Mouse (Mus musculus) adipocyte (in vitro differentiated cells): Measurements from ENCODE around the gene Fbxl18.
"Not testable (repeated sequence)": the region's sequence is repeated elsewhere in the genome, so short reads cannot be mapped to it uniquely, and the experiment has no call there.

Experiments used
- DNase-seq: peaks from one replicate; pipeline ENCODE4 v3.0.0-alpha.2; 2016; ENCODE audit warnings: low spot score

Fbxl18 gene

DNA sequence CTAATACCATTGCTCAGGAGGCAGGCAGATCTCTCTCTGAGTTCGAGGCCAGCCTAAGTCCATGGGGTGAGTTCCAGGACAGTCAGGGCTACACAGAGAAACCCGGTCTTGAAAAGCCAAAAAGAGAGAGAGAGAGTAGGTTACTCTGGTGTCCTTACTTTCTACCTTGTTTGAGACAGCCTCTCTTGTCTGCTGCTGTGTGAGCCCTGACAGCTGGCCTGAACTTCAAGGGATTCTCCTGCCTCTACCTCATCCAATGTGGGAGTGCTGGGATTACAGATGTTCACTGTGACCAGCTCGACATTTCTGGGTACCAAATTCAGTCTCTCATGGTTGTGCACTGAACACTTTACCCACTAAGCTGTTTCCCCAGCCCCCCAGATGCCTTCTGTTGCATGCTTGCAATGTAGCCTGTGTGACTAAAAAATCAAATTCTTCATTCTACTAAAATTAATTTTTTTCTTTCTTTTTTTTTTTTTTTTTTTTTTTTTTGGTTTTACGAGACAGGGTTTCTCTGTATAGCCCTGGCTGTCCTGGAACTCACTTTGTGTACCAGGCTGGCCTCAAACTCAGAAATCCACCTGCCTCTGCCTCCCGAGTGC lies 4.8 kb upstream of the Fbxl18 start:
- no peak for DNase-seq

DNA sequence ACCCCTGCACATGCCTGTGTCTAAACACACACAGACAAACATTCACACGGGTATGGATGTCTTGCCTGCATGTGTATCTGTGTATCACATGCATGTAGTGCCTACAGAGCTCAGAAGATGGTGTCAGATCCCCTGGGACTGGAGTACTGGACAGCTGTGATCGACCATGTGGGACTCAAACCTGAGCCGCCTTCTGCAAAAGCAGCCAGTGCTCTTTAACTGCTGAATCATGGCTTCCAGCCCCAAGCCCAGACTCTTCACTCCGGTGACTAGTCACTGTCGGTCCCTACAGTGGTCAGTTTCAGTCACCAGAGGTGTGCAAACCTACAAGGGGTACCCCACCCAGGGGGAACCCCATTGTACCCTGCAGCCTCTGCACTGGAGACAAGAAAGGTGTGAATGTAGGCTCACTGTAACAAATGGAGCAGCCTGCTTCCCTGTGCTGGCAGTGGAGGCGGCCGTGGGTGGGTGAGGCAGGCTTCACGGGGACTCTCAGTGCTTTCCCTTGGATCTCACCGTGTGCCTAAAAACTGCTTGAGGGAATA lies 3.9 kb upstream of the Fbxl18 start:
- DNase-seq = no peak

DNA sequence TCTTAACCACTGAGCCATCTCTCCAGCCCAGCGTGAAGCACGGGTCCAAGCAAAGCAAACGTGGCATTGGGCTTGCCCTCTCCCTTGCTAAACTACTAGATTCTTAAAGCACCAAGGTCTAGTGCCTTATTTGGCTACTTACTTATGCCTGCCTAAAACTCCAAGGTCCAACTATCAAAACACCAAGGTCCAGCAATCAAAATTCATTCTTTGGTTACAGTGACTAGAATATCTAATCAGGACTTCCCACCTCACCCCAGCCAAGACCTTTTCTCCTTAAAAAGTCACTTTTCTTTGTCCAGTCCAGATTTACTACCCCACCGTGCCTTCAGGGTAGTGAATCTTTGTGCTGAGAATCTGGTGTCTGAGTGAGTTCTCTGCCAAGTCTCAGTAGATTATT lies 3.1 kb upstream of the Fbxl18 start:
- DNase-seq = no peak

DNA sequence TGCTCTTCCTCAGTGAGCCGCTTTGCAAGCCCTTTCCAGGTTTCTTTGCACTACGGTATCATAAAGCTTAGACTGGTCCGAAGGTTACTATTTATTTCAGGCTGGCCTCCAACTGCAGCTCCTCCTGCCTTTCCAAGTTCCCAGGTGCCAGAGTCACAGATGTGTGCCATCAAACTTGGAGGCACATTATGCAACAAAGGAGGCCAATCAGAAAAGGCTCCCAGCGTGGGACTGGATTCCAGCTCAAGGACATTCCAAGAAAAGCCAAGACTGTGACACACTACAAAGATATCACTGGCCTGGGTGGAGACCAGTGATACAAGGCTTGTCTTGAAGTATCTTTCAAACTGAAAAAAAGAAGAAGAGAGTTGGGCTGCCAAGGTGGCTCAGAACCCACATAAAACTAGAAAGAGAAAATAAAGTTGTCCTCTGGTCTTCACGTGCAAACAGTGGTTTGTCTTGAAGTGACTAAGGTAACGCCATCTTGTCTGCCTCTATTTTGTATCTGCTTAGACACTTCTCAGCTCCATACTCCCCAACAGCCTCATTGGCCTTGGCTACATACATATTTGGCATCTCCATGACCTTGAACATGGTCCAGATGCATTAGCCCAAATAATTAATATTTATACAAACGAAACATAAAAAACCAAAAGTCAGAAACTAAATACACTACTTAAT lies 2.5 kb upstream of the Fbxl18 start:
- DNase-seq = no peak

DNA sequence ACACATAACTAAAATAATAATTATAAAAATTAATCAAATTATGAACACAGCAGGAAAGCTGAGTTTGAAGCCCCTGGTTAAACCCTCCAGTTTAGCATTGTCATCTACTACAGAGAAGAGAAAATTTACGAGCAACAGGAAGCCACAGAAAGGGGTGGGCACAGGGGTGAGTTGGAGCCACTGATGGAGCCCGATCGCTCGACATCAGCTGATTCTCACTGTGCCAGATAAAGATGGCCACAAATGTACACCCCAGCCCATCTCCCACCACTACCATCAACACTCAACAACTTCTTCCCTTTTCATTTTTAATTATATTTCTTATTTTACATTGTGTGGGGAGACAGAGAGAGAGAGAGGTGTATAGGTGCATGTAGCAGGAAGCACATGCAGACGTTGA lies 1.5 kb upstream of the Fbxl18 start:
- no peak for DNase-seq

DNA sequence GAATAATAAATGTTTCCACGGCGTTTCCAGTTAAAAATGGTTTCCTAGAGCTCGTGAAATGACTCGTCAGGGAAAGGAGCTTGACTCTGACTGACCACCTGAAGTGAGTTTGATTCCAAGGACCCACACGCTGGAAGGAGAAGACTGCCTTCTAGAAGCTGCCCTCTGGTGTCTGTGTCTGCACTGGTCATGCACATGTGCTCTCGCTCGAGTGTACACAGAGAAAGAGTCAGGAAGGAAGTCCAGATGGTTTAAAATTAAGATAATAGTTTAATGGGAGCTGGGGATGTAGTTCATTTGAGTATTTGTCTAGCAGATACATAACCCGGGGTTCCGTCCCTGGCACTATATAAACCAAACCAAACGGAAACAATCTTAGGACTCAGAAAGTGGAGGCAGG lies 971 bp upstream of the Fbxl18 start:
- peak; percentile 58 for DNase-seq

DNA sequence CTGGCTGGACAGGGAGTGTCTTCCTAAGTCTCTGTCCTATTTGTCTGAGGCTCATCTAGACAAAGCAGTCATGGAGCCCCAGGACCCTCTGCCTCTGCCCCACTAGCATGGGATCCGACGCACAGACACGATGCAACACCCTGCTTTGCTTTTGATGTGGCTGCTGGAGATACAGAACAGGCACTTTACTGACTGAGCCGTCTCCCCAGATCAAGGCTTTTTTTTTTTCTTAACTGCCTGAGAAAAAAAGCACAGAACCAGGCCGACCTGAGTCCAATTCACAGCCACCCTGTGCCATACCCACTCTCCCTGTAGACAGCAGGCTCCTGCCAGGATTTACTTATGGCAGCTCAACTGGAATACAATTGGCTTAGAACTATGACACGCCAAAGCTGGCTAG lies 3.8 kb downstream of the Fbxl18 start:
- DNase-seq = no peak

DNA sequence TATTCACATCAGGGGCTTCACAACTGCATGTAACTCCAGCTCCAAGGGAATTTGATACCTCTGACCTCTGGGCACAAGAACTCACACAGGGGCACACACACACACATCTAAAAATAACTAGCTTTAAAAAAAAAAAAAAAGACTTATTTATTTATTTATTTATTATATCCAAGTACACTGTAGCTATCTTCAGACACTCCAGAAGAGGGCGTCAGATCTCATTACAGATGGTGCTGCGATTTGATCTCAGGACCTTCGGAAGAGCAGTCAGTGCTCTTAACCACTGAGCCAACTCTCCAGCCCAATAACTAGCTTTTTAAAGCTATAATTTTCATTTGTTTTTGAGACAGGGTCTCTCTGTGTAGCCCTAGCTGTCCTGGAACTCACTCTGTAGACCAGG lies 7.7 kb downstream of the Fbxl18 start:
- DNase-seq = not testable (repeated sequence)

DNA sequence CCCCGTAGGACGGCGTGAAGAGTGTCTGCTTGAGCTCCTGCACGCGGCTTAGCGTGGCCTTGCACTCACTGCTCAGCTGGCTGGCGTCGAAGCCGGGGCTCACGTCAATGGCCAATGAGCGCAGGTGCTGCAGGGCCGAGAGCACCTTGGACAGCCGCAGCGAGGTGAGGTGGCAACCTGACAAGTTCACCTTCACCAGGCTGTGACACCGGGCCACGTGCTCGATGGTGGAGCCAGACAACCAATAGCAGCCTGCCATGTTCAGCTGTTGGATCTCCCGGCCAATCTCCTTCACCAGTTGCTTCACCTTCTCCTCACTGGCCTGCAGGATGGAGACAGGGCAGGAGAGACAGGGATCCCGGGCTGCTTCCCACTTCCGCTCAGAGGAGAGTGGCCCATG lies 8.5 kb downstream of the Fbxl18 start:
- DNase-seq = no peak

DNA sequence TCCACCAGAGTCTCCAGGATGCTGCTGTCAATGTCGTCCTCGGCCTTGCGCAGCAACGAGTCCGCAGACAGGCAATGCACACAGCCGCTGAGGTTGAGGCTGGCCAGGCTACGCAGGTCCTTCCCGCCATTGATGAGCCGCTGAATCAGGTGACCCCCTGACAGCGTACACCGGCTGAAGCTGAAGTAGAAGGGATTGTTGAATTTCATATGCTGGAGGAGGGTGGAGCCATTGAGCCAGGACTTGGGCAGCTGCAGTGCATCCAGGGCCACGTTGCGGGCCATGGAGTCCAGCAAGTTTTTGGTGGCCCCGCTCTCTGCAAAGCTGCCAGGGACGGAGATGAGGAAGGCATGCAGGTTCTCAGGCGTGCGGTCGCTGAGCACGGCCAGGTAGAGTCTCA lies 9.0 kb downstream of the Fbxl18 start:
- no peak for DNase-seq

DNA sequence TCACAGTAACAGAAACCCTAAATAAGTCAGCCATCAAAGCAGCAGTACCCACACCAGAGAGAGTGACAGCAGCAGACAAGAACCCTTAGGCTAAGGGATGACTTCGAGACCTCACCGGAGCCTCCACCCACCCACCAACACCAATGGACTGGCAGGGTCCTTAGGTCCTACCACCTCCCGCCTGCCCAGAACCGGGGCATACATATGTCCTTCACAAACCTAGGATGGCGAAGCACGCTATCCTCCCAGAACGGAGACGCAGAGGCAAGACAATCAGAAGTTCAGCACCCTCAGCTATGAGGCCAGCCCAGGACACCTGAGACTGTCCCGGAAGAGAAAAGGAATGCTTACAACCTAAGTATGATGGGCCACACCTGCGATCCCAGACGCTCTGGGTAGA lies 12.8 kb downstream of the Fbxl18 start:
- no peak for DNase-seq

DNA sequence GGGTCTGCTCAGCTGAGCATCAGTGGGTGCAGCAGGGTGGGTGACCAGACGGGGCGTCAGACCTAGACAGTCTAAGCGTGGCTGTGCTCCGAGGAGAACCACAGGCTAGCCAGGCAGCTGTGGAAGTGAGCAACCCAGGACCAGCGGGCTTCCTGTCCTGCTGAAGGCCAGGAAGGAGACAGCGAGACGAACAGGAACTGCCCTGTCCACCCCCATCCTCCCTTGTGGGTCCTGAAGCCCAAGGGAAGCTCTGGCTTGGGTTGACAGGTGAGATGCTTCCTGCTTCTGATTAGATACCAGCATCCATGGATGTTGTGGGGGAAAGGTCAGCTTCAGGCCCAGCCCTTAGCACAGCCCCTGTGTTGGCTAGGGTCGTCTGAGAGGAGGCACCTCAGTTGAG lies 13.3 kb downstream of the Fbxl18 start:
- no peak for DNase-seq

DNA sequence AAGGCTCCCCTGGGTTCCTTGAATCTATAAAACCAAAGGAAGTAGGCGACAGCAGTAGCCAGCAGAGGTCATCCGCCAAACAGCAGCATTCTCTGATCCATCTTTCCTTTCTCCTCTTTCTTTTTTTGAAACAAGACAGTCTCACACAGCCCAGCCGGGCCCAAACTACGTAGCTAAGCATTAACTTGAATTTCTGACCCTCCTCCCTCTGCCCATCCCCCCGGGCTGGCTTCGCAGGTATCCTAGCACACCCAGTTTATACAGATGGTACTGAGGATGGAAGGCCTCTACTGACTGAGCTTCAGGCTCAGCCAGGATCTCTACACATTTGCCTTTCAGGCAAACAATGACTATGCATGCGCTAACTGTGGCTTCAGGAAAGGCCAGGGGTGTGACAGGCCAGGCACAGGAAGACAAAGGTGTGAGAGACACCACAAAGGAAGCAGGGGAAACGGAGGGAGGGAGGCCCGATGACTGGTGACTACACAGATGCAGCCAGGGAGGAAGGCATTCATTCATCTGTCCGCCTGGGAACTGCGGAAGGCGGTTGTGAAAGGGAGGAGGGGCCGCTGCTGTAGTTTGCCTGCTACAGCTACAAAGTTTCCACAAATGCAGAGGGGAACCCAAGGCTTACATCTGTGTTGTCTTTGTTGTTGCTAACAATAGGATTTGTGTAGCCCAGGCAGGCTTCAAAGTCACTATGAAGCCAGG lies 14.3 kb downstream of the Fbxl18 start:
- DNase-seq = no peak

DNA sequence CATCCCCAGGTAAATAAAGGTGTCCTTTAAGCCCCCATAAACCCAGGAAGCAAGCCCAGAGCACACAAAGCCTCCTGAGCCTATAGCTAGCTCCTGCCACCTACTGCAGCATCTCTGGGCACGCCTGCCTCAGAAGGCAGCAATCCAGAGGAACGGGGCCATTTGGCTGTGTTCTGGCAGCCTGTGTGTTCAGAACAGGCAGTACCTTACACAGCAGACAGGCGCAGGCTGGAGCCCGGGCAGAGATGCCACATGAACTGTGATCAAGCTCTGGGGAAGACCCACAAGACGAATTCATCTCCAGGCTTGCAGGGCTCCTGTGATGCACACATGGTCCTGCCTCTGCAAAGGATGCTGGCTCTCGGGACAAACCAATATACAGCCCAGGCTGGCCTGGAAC lies 15.0 kb downstream of the Fbxl18 start:
- DNase-seq = no peak

DNA sequence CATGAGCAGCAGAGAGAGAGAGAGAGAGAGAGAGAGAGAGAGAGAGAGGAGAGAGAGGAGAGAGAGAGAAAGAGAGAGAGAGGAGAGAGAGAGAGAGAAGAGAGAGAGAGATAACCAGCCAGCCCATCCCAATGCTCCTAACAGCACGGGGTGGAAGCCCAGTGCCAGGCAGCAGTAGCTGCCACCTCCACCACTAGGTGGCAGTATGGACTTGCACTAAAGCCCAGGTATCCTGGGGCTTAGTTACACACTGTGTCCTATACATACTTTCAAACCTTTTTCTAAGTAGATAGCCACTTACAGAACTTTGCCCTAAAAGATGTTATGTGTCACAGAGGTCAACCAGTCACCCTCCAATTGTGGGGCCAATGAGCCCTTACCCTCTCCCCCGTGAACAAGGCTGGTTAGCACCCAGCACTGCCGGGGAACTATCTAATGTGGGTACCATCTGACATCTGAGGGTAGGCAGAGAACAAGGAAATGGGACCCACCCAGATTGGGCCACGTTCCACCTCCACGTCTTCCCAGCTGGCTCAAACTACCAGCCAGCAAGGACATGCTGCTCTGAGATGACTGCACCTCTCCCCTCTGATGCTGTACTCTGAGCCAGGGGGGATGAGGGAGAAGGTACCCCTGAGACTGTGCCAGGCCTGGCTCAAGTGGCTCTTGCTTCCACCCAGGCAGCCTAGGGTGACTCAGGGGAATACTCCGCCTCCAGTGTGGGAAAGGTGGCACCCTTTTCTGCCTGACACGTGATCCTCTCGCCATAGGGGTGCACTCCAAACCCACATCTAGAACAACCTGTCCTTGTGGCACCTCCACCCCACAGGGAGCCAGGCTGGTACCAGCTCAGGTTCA lies 15.7 kb downstream of the Fbxl18 start:
- peak; percentile 92 for DNase-seq

DNA sequence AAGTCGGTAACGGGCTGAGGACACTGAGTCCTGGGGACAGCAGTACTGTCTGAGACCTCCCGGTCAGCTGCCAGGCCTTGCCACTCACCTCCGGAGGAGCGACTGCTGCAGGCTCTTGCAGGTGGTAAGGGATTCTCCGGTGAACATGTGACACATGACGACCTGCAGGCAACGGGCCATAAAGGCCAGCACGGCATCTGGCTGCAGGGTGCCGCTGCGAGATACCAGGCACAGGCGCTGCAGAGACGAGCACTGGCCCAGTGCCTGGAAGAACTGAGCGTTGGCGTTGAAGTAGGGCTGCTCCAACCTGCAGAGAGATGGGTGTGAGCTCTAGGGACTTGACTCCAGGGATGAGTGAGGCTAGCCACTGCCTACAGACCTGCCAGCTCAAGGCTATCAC lies 16.7 kb downstream of the Fbxl18 start:
- no peak for DNase-seq

DNA sequence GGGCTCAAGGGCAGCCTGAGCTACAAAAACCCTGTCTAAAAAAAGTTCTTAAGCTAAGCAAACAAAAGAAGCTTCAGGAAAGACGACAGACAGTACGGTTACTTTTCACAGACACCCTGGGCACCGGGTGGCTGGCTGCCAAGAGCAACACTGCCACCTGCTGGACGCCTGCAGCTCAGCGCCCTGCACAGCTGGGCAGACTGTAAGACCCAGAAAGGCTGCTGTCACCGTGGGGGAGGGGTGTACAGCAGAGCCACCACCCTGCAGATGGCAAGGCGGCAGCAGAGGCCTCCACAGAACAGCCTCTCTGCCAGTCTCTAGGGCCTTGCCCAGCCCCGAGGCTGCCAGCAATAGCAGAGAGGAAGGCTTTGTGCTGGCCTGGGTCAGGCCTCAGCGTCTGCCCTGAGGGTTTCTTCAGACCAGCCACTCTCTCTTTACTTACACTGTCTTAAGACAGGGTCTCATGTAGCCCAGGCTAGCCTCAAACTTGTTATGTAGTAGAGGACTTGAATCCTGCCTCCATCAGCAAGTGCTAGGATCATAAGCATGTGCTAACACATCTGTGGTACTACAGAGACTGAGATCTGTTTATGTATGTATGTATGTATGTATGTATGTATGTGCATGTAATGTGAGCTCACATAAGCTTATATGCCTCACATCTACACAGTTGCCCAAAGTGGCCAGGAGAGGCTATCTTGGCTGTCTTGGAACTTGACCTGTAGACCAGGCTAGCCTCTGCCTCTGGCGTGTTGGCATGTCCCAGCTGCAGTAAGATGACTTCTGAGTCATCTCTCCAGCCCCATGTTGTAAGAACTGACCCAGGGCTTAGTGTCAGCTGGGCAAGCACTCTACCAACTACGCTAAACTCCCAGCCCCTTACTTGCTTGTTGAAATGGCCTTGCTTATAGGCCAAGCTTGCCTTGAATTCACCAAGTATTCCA lies 17.6 kb downstream of the Fbxl18 start:
- DNase-seq = peak; percentile 87

DNA sequence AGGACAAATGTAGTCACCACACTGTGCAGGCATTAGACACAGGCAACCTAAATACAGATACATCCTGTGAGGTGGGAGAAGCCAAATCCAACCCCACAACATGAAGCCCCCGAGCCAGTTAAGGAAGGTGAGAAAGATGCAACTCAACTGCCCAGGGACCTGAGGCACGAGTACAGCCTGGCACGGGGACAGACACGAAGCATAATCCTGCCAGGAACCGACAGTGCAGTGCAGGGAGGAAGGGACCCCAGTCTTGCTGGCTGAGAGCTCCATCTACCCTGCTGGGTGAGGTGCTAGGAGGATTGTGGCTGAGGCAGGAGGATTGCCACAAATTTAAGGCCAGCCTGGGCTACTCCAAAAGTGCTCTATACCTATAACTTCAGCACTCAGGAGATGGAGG lies 18.3 kb downstream of the Fbxl18 start:
- DNase-seq = no peak

DNA sequence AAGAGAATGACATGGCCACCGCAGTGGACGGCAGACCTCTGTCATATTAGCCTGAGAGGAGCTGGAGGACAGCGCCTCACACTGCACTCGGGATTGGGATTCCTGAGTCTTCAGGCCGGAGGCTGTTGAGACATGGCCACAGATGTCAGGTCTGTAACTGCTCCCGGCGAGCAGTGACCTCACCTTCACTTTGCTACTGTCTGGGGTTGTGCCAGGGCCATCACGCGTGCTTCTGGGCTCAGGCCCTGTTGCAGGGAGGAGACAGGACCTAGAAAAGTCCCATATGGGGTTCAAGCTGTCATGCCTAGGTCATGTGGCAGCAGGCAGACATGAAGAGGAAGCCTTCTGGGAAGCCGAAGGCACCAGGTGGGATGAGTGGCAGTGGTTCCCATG lies 19.7 kb downstream of the Fbxl18 start:
- no peak for DNase-seq

DNA sequence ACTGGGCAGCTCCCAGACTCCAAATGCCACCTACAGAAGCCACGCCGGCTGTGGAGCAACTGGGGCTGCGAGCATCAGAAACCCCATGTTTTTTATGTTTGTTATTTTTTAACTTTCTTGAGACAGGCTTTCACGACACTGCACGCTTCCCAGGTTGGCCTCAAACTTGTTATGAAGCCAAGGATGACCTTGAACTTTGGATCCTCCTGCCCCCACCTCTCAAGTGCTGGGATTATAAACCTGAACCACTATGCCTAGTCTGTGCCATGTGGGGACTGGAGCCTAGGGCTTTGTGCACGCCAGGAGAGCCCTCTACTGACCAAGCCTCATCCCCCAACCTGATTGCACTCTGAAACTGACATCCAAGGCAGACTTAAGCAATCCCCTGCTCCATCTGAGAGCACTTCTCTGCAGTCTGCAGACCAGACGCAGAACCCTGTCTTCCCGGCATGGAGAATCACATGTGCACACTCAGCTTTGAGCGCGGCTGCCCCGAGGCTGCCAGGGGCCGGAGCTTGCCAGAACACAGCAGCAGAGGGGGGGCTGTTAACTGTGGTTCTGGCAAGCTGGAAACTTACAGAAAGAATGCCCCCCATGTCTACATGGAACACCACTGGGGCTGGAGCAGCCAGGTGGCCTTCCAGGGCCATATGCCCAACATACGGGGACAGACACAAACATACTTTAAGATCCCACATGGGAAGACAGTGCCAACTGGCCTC lies 20.3 kb downstream of the Fbxl18 start:
- DNase-seq = no peak

DNA sequence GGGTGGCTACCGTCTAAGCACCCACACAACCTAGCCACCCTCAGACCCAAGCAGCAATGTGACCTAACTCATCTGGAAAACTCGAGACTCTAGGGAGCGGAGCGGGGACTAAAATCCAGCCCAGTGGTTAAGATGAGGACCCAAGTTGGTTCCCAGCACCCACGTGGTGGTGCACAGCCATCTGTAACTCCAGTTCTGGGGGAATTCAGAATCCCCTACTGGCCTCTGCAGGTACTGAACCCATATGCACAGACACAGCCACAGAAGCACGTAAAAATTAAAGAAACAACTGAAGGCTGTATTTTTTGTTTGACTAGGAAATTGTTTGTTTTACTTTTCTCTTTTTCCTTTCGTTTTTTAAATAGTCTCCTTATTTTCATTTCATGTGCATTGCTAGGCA lies 21.5 kb downstream of the Fbxl18 start:
- DNase-seq = no peak
